Mouse (Mus musculus) heart, embryonic 10.5 days (tissue): Measurements from ENCODE around the gene Nrxn1. TPM values are rescaled to one million over a fixed set of nuclear protein-coding genes. Genes with fewer than 3 reads are reported as not detected.

Source experiments
- DNase-seq: peaks from one replicate; pipeline ENCODE4 v3.0.0-alpha.2; 2017; ENCODE audit warnings: low spot score
- H3K27ac ChIP-seq: fragments of 300-500 bp; sonication (generic); 2 replicates; pipeline ENCODE4 v1.5.1; 2016; ENCODE audit warnings: mild to moderate bottlenecking
- H3K27me3 ChIP-seq: fragments of 300-500 bp; sonication (generic); 2 replicates; pipeline ENCODE4 v1.6.1; 2016; ENCODE audit warnings: mild to moderate bottlenecking; ENCODE audit not compliant: poor library complexity, insufficient read depth, severe bottlenecking
- H3K36me3 ChIP-seq: fragments of 300-500 bp; sonication (generic); 2 replicates; pipeline ENCODE4 v1.6.1; 2016; ENCODE audit warnings: mild to moderate bottlenecking, moderate library complexity
- H3K4me1 ChIP-seq: fragments of 300-500 bp; sonication (generic); 2 replicates; pipeline ENCODE4 v1.6.1; 2016; ENCODE audit warnings: mild to moderate bottlenecking
- H3K4me3 ChIP-seq: fragments of 300-500 bp; sonication (generic); 2 replicates; pipeline ENCODE4 v1.5.1; 2016; ENCODE audit warnings: mild to moderate bottlenecking, moderate library complexity
- H3K9me3 ChIP-seq: fragments of 300-500 bp; sonication (generic); 2 replicates; pipeline ENCODE4 v1.6.1; 2016; ENCODE audit warnings: mild to moderate bottlenecking, moderate library complexity
- WGBS: fragments of 180-500 bp; shearing (Covaris S2); methylation state at CpG from one replicate; pipeline ENCODE4 v1.1.7; 2016; 5-methylcytosine and 5-hydroxymethylcytosine counted together
- polyA plus RNA-seq: library from polyadenylated mRNA; unstranded; fragments of >200 nt; fragmentation: Nextera tagmentation; extraction: Ambion mirVana; gene quantifications from 2 replicates; pipeline ENCODE4 v1.2.1, GENCODE M21; 2016

Nrxn1 gene
- polyA plus RNA-seq, 1 experiment from 2014 or later, result 2.2 TPM

DNA sequence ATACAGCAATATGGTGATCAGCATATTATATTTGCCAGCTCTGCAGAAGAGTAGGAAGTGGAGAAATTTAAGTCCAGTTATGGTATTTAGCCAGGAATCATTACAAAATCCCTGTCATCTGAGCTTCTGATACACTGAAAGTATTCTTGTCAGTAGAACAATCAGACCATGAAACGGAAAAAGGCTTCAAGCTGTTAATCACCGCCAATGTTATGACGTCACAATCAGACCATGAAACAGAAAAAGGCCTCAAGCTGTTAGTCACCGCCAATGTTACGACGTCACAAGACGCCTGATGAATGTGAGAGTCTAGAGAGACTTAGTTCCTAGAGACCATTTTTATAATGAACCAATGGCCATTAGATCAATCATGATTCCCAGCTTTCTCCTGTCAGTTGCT, 59.4 kb downstream of the Nrxn1 start:
- no peak for DNase-seq
- Histone ChIP-seq H3K4me1 (no peaks in the 10 kb centered on the region), H3K27me3 (no peaks in the 10 kb centered on the region), H3K27ac (no peak overlapping the region), H3K4me3 (no peak overlapping the region), H3K36me3 (no peaks in the 10 kb centered on the region), H3K9me3 (no peaks in the 10 kb centered on the region)
- WGBS, result 84% methylated on average over 7 of the region's 7 CpGs

DNA sequence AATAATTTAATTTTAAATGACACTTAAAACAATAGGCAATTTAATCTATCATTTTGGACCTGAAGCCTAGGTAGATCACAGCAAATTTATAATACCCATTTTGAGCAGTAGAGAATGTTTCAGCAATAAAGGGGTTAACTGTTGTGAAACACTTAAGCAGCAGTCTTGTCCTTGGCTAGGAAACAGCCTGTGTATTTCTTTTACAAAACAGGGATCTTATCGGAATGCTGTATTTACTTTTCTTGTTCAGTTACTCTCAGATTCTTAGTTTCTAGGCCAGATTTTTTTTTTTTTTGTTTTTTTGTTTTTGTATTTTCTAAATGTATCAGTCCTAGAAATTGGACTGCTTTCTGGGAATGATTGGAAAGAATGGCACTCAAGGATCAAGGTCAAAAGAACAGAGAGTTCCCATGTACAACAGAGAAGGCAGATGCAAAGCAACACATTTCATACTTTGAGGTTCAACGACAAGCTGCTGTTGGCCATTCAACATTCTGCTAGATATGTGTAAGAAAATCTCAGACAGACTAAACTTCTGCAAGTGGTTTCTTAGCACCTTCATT, 67.7 kb downstream of the Nrxn1 start:
- no peaks in the 10 kb centered on the region for H3K9me3 ChIP-seq
- no peaks in the 10 kb centered on the region for H3K4me1 ChIP-seq
- H3K27ac ChIP-seq, result no peak overlapping the region
- WGBS, result 68% methylated on average over 2 of the region's 2 CpGs
- no peak for DNase-seq
- no peaks in the 10 kb centered on the region for H3K27me3 ChIP-seq
- H3K36me3 ChIP-seq, result no peaks in the 10 kb centered on the region
- no peak overlapping the region for H3K4me3 ChIP-seq

GRCm38 (mm10) chr17:91007385-91008089, 85.3 kb downstream of the Nrxn1 start:
- Histone ChIP-seq H3K27me3 (no peaks in the 10 kb centered on the region), H3K27ac (no peak overlapping the region), H3K36me3 (no peaks in the 10 kb centered on the region), H3K4me3 (no peak overlapping the region), H3K9me3 (no peaks in the 10 kb centered on the region), H3K4me1 (no peaks in the 10 kb centered on the region)
- no peak for DNase-seq
- 71% methylated on average over 5 of the region's 5 CpGs for WGBS

DNA sequence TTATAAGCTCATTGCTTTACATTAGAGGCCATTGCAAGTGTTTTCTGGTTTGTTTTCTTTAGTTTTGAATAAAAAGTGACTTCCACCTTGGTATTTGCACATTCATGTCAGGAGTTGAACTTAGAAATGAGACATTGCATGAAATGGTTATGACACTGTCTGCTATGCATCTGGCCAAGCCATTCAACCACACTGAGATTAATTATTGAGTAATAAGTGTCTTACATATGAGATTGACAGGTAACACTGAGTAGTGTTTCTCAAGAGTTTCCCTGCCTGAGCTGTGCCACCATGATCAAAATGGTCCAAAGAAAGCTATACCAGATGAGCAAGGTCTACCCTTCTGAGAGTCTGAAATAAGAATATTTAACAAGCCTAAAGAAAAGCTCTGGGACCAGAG, 92.5 kb downstream of the Nrxn1 start:
- Histone ChIP-seq H3K4me1 (no peaks in the 10 kb centered on the region), H3K4me3 (no peak overlapping the region)
- DNase-seq, result no peak

GRCm38 (mm10) chr17:90999667-91000154, 93.2 kb downstream of the Nrxn1 start:
- 77% methylated on average over 4 of the region's 4 CpGs for WGBS
- Histone ChIP-seq H3K4me1 (no peaks in the 10 kb centered on the region), H3K4me3 (no peak overlapping the region), H3K27ac (no peak overlapping the region), H3K36me3 (no peaks in the 10 kb centered on the region), H3K27me3 (no peaks in the 10 kb centered on the region), H3K9me3 (no peaks in the 10 kb centered on the region)
- DNase-seq, result no peak

More for the DNA sequence above, 92.5 kb downstream of the Nrxn1 start:
- Histone ChIP-seq H3K27me3 (no peaks in the 10 kb centered on the region), H3K27ac (no peak overlapping the region), H3K9me3 (no peaks in the 10 kb centered on the region), H3K36me3 (no peaks in the 10 kb centered on the region)

GRCm38 (mm10) chr17:90997714-90998113, 95.2 kb downstream of the Nrxn1 start:
- Histone ChIP-seq H3K36me3 (no peaks in the 10 kb centered on the region), H3K27me3 (no peaks in the 10 kb centered on the region), H3K4me1 (no peaks in the 10 kb centered on the region), H3K27ac (no peak overlapping the region), H3K4me3 (no peak overlapping the region), H3K9me3 (no peaks in the 10 kb centered on the region)
- DNase-seq, result no peak
- WGBS, result 64% methylated on average over 1 of the region's 1 CpGs

DNA sequence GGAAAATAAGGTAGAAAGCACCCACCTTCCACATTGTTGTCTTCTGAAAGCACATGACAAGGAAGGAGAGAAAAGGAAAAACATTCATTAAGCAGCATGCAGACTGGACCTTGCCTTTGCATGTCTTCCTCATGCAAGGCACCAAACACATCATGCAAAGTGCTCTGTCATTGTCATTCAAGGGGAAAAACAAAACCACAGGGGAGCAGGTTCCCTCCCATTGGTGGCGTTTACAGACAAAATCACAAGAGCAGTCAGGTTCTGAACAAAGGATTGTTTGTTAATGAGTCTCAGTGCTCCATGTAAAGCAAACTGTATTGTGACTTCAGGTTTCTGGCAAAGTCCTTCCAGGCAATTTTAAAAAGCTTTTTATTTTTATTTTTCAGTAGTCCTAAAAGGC, 97.4 kb downstream of the Nrxn1 start:
- no peaks in the 10 kb centered on the region for H3K9me3 ChIP-seq
- H3K27me3 ChIP-seq, result no peaks in the 10 kb centered on the region
- WGBS, result 31% methylated on average over 1 of the region's 1 CpGs
- H3K27ac ChIP-seq, result no peak overlapping the region
- H3K4me3 ChIP-seq, result no peak overlapping the region
- DNase-seq, result no peak
- H3K4me1 ChIP-seq, result no peaks in the 10 kb centered on the region
- H3K36me3 ChIP-seq, result no peaks in the 10 kb centered on the region

DNA sequence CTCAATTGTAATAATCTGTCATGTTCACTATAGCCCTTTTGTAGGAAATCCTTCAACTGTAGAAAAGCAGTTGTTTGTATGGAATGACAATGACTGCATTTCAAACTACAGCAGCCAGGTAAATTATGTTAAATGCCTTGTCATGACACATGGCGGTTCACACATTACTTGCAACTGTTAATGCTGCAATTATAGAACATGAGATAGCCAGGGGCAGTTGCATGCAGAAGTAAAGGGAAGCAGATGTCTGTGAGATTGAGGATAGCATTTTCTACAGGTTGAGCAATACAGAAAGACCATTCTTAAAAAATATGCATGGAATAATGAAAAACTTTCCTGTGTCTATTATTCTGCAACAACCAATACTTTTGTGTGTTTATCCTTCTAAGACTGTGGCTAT, 98.6 kb downstream of the Nrxn1 start:
- H3K4me1 ChIP-seq, result no peaks in the 10 kb centered on the region
- H3K27me3 ChIP-seq, result no peaks in the 10 kb centered on the region
- H3K9me3 ChIP-seq, result no peaks in the 10 kb centered on the region
- WGBS, result 85% methylated on average over 1 of the region's 1 CpGs
- H3K36me3 ChIP-seq, result no peaks in the 10 kb centered on the region
- no peak overlapping the region for H3K27ac ChIP-seq
- H3K4me3 ChIP-seq, result no peak overlapping the region
- DNase-seq, result no peak

DNA sequence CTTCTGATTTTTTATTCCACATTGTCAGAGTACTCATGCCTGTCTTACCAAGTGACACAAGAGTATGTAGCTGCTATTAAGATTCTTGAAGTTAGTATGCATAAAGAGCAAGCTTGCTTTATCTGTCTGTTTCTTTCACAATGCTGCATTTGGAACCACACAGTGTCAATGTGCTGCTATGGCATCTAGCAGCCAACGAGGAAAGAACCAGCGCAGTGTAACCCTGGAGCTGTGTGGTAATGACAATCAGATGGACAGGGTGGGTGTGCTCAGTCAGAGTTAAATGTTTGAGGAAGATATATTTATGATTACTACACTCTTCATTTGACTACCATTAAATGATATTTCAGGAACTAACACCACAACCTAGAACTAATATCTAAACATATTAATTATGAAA, 102.1 kb downstream of the Nrxn1 start:
- Histone ChIP-seq H3K9me3 (no peaks in the 10 kb centered on the region), H3K27ac (no peak overlapping the region), H3K27me3 (no peaks in the 10 kb centered on the region), H3K36me3 (no peaks in the 10 kb centered on the region), H3K4me3 (no peak overlapping the region), H3K4me1 (no peaks in the 10 kb centered on the region)
- no peak for DNase-seq
- WGBS, result 75% methylated on average over 2 of the region's 2 CpGs

DNA sequence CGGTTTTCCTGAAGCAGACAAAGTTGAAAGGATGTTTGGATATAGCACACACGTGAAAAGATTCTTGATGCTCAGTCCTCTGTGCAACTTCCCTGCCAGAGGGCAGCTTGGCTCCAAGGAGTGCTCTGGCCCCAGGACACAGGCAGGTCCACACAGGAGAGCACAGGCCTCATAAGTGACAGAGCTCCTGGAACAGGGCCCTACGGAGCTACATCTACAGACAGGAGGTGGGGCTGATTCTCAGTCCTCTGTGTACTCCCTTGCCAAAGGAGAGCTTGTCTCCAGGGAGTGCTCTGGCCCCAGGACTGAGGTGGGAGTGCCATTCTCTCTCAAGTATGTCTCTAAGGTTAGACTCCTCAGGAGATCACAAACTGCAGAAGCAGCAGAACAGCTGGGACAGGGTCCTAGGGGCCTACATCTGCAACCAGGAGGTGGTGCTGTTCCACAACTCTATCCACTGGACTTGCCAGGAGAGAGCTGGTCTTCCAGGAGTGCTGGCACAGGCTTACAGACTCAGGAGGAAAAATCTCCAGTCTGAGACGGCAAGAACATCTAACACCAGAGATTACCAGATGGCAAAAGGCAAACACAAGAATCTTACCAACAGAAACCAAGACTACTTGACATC, 129.9 kb downstream of the Nrxn1 start:
- Histone ChIP-seq H3K4me1 (no peaks in the 10 kb centered on the region), H3K4me3 (no peak overlapping the region), H3K27me3 (no peaks in the 10 kb centered on the region), H3K27ac (no peak overlapping the region), H3K36me3 (no peaks in the 10 kb centered on the region), H3K9me3 (no peaks in the 10 kb centered on the region)
- no peak for DNase-seq
- 57% methylated on average over 4 of the region's 4 CpGs for WGBS

DNA sequence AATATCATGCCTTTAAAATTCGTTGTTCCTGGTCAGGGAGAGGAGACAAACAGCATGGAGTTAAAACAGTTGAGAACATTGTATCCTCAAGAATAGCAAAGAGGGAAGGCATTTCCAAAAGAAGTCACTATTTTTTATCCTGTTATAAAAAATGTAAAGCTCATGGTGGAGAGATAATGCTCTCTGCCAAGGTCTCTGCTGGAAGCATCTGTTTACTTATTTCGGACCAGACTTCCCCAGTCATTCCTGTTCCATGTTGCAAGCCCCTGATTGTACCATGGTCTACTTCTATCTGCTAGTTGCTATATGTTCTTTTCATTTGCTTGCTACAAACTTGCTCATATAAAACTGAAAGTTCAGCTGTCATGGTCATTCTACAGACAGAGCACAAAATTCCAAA, 137.7 kb downstream of the Nrxn1 start:
- H3K4me1 ChIP-seq, result no peaks in the 10 kb centered on the region
- H3K4me3 ChIP-seq, result no peak overlapping the region
- no peaks in the 10 kb centered on the region for H3K27me3 ChIP-seq
- no peaks in the 10 kb centered on the region for H3K9me3 ChIP-seq
- no peak for DNase-seq
- WGBS, result 75% methylated on average over 2 of the region's 2 CpGs
- H3K27ac ChIP-seq, result no peak overlapping the region
- no peaks in the 10 kb centered on the region for H3K36me3 ChIP-seq

- 86% methylated on average over 2 of the region's 2 CpGs for WGBS
- no peaks in the 10 kb centered on the region for H3K36me3 ChIP-seq
- H3K4me1 ChIP-seq, result no peaks in the 10 kb centered on the region
- H3K27ac ChIP-seq, result no peak overlapping the region
- no peaks in the 10 kb centered on the region for H3K9me3 ChIP-seq
- H3K4me3 ChIP-seq, result no peak overlapping the region
- DNase-seq, result no peak
- H3K27me3 ChIP-seq, result no peaks in the 10 kb centered on the region
These were observed 157.9 kb downstream of the Nrxn1 start for GRCm38 (mm10) chr17:90934929-90935328.

DNA sequence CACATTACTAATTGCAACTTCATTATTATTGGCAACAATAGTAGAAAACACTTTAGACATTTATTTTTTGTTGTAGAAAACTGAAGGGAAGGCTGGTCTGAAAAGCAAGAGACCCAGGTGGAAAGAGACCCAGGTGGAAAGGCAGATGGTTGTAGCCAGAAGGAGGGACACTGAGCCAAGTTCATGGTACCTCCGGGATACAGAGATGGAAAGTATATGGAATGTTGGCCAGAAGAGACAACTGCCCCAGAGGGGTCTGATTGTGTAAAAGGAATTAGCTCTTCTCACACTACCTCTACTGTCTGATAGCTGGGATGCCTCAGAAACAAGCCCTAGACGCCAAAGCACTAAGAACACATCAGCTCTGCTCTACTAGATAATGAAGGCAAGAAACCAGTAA, 179.6 kb downstream of the Nrxn1 start:
- no peaks in the 10 kb centered on the region for H3K36me3 ChIP-seq
- no peak overlapping the region for H3K4me3 ChIP-seq
- H3K9me3 ChIP-seq, result no peaks in the 10 kb centered on the region
- no peaks in the 10 kb centered on the region for H3K4me1 ChIP-seq
- H3K27me3 ChIP-seq, result no peaks in the 10 kb centered on the region
- no peak overlapping the region for H3K27ac ChIP-seq
- WGBS, result 86% methylated on average over 2 of the region's 2 CpGs
- no peak for DNase-seq
